Mouse (Mus musculus) liver, embryonic 15.5 days (tissue): ENCODE measurements at regions not wholly inside any gene's neighbourhood (a gene's known extent, or its start where the extent isn't known, plus 50 kb on each side); places are given as distances from the start of the nearest gene placed in this dataset.

Source experiments
- ATAC-seq: fragments of 200-750 bp; cut with Nextera tagmentation; 2 replicates; pipeline ENCODE4 v1.8.0; 2017; ENCODE audit warnings: moderate number of reproducible peaks, mild to moderate bottlenecking, moderate library complexity; ENCODE audit not compliant: insufficient read depth
- H3K27ac ChIP-seq: fragments of 300-500 bp; sonication (generic); replicated peaks from 2 replicates; pipeline ENCODE4 v1.5.1; 2015; ENCODE audit warnings: mild to moderate bottlenecking, inconsistent platforms
- H3K27me3 ChIP-seq: fragments of 300-500 bp; sonication (generic); 2 replicates; pipeline ENCODE4 v1.6.1; 2015; ENCODE audit warnings: mild to moderate bottlenecking, inconsistent platforms
- H3K36me3 ChIP-seq: fragments of 300-500 bp; sonication (generic); replicated peaks from 2 replicates; pipeline ENCODE4 v1.6.1; 2015; ENCODE audit warnings: moderate library complexity, mild to moderate bottlenecking, inconsistent platforms
- H3K4me1 ChIP-seq: fragments of 300-500 bp; sonication (generic); replicated peaks from 2 replicates; pipeline ENCODE4 v1.6.1; 2015; ENCODE audit warnings: inconsistent platforms
- H3K4me2 ChIP-seq: fragments of 300-500 bp; sonication (generic); 2 replicates; pipeline ENCODE4 v1.6.1; 2015; ENCODE audit warnings: moderate library complexity, mild to moderate bottlenecking, inconsistent platforms
- H3K4me3 ChIP-seq: fragments of 300-500 bp; sonication (generic); replicated peaks from 2 replicates; pipeline ENCODE4 v1.5.1; 2015; ENCODE audit warnings: mild to moderate bottlenecking, inconsistent platforms
- H3K9ac ChIP-seq: fragments of 300-500 bp; sonication (generic); 2 replicates; pipeline ENCODE4 v1.6.1; 2015; ENCODE audit warnings: moderate library complexity, mild to moderate bottlenecking, inconsistent platforms
- H3K9me3 ChIP-seq: fragments of 300-500 bp; sonication (generic); replicated peaks from 2 replicates; pipeline ENCODE4 v1.6.1; 2016; ENCODE audit warnings: inconsistent platforms
- WGBS: fragments of 180-500 bp; shearing (Covaris S2); methylation state at CpG from one replicate; pipeline ENCODE4 v1.1.7; 2015; ENCODE audit warnings: mixed read lengths; ENCODE audit not compliant: insufficient replicate concordance; 5-methylcytosine and 5-hydroxymethylcytosine counted together

- Histone ChIP-seq H3K4me2 (no peak overlapping the region), H3K9me3 (no peaks in the 10 kb centered on the region), H3K27me3 (no peaks in the 10 kb centered on the region), H3K4me1 (no peaks in the 10 kb centered on the region), H3K36me3 (no peaks in the 10 kb centered on the region), H3K9ac (no peak overlapping the region), H3K27ac (no peak overlapping the region), H3K4me3 (no peak overlapping the region)
- ATAC-seq = no peak
- WGBS = 50% methylated on average over 3 of the region's 3 CpGs
Observed at GRCm38 (mm10) chr19:15692379-15693023, 254.6 kb downstream of the Psat1 start.

- WGBS = 64% methylated on average over 6 of the region's 6 CpGs
- no peak overlapping the region for H3K4me2 ChIP-seq
- H3K4me3 ChIP-seq = no peak overlapping the region
- no peak overlapping the region for H3K27ac ChIP-seq
- H3K9ac ChIP-seq = no peak overlapping the region
- no peaks in the 10 kb centered on the region for H3K27me3 ChIP-seq
- H3K4me1 ChIP-seq = no peaks in the 10 kb centered on the region
- no peaks in the 10 kb centered on the region for H3K36me3 ChIP-seq
- H3K9me3 ChIP-seq = no peaks in the 10 kb centered on the region
- ATAC-seq = no peak
Observed at GRCm38 (mm10) chr19:15669996-15670395, 277.1 kb downstream of the Psat1 start.

GRCm38 (mm10) chr19:15669541-15669940, 277.6 kb downstream of the Psat1 start:
- Histone ChIP-seq H3K9ac (no peak overlapping the region), H3K9me3 (no peaks in the 10 kb centered on the region), H3K4me3 (no peak overlapping the region), H3K4me1 (no peaks in the 10 kb centered on the region), H3K27ac (no peak overlapping the region), H3K4me2 (no peak overlapping the region), H3K27me3 (no peaks in the 10 kb centered on the region), H3K36me3 (no peaks in the 10 kb centered on the region)
- no peak for ATAC-seq
- 65% methylated on average over 7 of the region's 7 CpGs for WGBS

GRCm38 (mm10) chr19:15668624-15669016, 278.5 kb downstream of the Psat1 start:
- no peak for ATAC-seq
- H3K4me2 ChIP-seq = no peak overlapping the region
- H3K36me3 ChIP-seq = no peaks in the 10 kb centered on the region
- no peaks in the 10 kb centered on the region for H3K4me1 ChIP-seq
- no peak overlapping the region for H3K9ac ChIP-seq
- no peaks in the 10 kb centered on the region for H3K9me3 ChIP-seq
- H3K4me3 ChIP-seq = no peak overlapping the region
- H3K27me3 ChIP-seq = no peaks in the 10 kb centered on the region
- no peak overlapping the region for H3K27ac ChIP-seq

- ATAC-seq = no peak
Observed at GRCm38 (mm10) chr19:15667889-15668623, 279.1 kb downstream of the Psat1 start.

GRCm38 (mm10) chr19:15663659-15664255, 283.4 kb downstream of the Psat1 start:
- 45% methylated on average over 3 of the region's 3 CpGs for WGBS
- Histone ChIP-seq H3K4me2 (no peak overlapping the region), H3K4me1 (no peaks in the 10 kb centered on the region), H3K27ac (no peak overlapping the region), H3K9ac (no peak overlapping the region), H3K9me3 (no peaks in the 10 kb centered on the region), H3K27me3 (no peaks in the 10 kb centered on the region), H3K4me3 (no peak overlapping the region), H3K36me3 (no peaks in the 10 kb centered on the region)
- no peak for ATAC-seq

More at GRCm38 (mm10) chr19:15667889-15668623, 279.1 kb downstream of the Psat1 start:
- H3K4me3 ChIP-seq = no peak overlapping the region
- H3K36me3 ChIP-seq = no peaks in the 10 kb centered on the region
- H3K27ac ChIP-seq = no peak overlapping the region
- no peaks in the 10 kb centered on the region for H3K4me1 ChIP-seq
- H3K9me3 ChIP-seq = no peaks in the 10 kb centered on the region
- no peaks in the 10 kb centered on the region for H3K27me3 ChIP-seq
- H3K4me2 ChIP-seq = no peak overlapping the region
- H3K9ac ChIP-seq = no peak overlapping the region
- 55% methylated on average over 13 of the region's 13 CpGs for WGBS

GRCm38 (mm10) chr19:15658611-15659010, 288.5 kb downstream of the Psat1 start:
- no peak overlapping the region for H3K9ac ChIP-seq
- 37% methylated on average over 1 of the region's 1 CpGs for whole genome bisulfite sequencing
- no peak overlapping the region for H3K27ac ChIP-seq
- H3K36me3 ChIP-seq = no peaks in the 10 kb centered on the region
- no peak overlapping the region for H3K4me3 ChIP-seq
- no peaks in the 10 kb centered on the region for H3K9me3 ChIP-seq
- no peaks in the 10 kb centered on the region for H3K4me1 ChIP-seq
- H3K4me2 ChIP-seq = no peak overlapping the region
- ATAC-seq = no peak
- H3K27me3 ChIP-seq = no peaks in the 10 kb centered on the region

- H3K27me3 ChIP-seq = no peaks in the 10 kb centered on the region
- no peak overlapping the region for H3K27ac ChIP-seq
- no peak for ATAC-seq
- H3K9ac ChIP-seq = no peak overlapping the region
- no peaks in the 10 kb centered on the region for H3K9me3 ChIP-seq
- no peak overlapping the region for H3K4me2 ChIP-seq
- H3K36me3 ChIP-seq = no peaks in the 10 kb centered on the region
- 52% methylated on average over 1 of the region's 1 CpGs for WGBS
- no peak overlapping the region for H3K4me3 ChIP-seq
- H3K4me1 ChIP-seq = no peaks in the 10 kb centered on the region
Observed at GRCm38 (mm10) chr19:15657846-15658245, 289.3 kb downstream of the Psat1 start.

- Histone ChIP-seq H3K4me1 (no peaks in the 10 kb centered on the region), H3K27me3 (no peaks in the 10 kb centered on the region), H3K9me3 (no peaks in the 10 kb centered on the region), H3K36me3 (no peaks in the 10 kb centered on the region), H3K4me2 (no peak overlapping the region), H3K4me3 (no peak overlapping the region), H3K9ac (no peak overlapping the region), H3K27ac (no peak overlapping the region)
- no peak for ATAC-seq
- WGBS = 18% methylated on average over 4 of the region's 4 CpGs
Observed at GRCm38 (mm10) chr19:15649368-15649767, 297.8 kb downstream of the Psat1 start.

GRCm38 (mm10) chr19:15647313-15647712, 299.8 kb downstream of the Psat1 start:
- Histone ChIP-seq H3K36me3 (no peaks in the 10 kb centered on the region), H3K4me2 (no peak overlapping the region), H3K4me3 (no peak overlapping the region), H3K4me1 (no peaks in the 10 kb centered on the region), H3K27ac (no peak overlapping the region), H3K27me3 (no peaks in the 10 kb centered on the region), H3K9me3 (no peaks in the 10 kb centered on the region), H3K9ac (no peak overlapping the region)
- WGBS = 69% methylated on average over 5 of the region's 5 CpGs
- no peak for ATAC-seq

GRCm38 (mm10) chr19:15644786-15645185, 302.4 kb downstream of the Psat1 start:
- Histone ChIP-seq H3K4me1 (no peaks in the 10 kb centered on the region), H3K9ac (no peak overlapping the region), H3K27ac (no peak overlapping the region), H3K9me3 (no peaks in the 10 kb centered on the region), H3K4me3 (no peak overlapping the region), H3K27me3 (no peaks in the 10 kb centered on the region), H3K4me2 (no peak overlapping the region), H3K36me3 (no peaks in the 10 kb centered on the region)
- no peak for ATAC-seq
- WGBS = 66% methylated on average over 4 of the region's 4 CpGs
